Mouse (Mus musculus) liver, embryonic 18 days (tissue): Measurements from ENCODE around the gene Tnks2. TPM values are rescaled to one million over a fixed set of nuclear protein-coding genes. Genes with fewer than 3 reads are reported as not detected.

Experiments used
- polyA plus RNA-seq: library from polyadenylated mRNA; depleted of rRNA; stranded (reverse); fragments of >200 nt; gene quantifications from 2 replicates; pipeline ENCODE4 v1.2.3, GENCODE M21; 2012; rRNA removed

Tnks2 gene
- 19.7 and 22.0 TPM in 2 replicates for polyA plus RNA-seq

DNA sequence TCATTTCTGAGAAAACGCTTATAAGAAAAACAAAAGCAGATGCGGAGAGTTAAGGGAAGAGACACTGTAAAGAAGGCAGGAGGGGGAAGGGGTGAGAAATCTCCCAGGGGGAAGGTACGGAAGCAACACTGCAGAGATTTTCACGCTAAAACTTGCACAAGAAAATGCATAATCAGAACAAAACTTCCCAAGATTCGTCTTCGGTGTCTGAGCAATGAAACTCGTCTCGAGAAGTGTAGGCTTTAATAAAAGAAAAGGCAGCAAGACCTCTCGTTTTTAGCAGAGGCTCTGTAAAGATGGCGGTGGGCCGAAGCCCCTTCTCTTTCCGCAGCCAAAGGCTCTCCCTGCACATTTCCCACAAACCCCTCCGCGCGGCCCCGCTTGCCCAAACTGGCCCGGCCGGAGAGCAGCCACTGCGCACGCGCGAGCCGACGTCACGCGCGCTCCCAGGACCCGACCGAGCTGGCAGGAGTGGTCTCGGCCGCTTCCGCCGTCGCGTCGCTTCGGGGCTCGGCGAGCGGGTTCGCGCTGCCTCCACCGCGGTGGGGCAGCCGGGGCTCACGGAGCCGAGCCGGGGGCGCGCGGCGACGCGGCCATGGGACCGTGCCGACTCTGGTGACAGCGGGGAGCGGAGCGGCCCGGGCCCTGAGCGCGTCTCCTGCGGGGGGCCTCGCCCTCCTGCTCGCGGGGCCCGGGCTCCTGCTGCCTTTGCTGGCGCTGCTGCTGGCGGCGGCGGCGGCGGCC lies at the start of gene Tnks2:
Gene Tnks2, plus strand, starts transcription at position 445 of the 744 bp plus-strand sequence.

DNA sequence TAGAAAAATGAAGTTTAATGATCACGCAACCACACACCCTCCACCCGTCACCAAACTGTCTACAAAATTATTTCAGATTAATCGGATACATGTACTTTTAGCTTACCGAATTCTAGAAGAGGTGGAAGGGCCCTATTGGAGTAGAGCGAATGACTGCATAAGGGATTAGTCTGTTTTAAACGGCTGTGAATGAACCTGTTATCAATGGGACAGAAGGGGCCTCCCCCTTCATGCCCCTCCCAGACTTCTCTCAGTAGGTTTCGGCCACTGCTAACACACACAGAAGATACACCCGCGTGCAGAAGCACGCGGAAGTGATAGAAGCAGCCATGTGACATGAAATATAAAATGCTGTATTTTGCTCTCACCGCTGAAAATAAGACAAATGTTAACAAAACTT lies 85.4 kb downstream of the Tnks2 start, which contains the start of gene Fgfbp3:
Gene Fgfbp3, minus strand, starts transcription at position 150 of the 400 bp plus-strand sequence.

DNA sequence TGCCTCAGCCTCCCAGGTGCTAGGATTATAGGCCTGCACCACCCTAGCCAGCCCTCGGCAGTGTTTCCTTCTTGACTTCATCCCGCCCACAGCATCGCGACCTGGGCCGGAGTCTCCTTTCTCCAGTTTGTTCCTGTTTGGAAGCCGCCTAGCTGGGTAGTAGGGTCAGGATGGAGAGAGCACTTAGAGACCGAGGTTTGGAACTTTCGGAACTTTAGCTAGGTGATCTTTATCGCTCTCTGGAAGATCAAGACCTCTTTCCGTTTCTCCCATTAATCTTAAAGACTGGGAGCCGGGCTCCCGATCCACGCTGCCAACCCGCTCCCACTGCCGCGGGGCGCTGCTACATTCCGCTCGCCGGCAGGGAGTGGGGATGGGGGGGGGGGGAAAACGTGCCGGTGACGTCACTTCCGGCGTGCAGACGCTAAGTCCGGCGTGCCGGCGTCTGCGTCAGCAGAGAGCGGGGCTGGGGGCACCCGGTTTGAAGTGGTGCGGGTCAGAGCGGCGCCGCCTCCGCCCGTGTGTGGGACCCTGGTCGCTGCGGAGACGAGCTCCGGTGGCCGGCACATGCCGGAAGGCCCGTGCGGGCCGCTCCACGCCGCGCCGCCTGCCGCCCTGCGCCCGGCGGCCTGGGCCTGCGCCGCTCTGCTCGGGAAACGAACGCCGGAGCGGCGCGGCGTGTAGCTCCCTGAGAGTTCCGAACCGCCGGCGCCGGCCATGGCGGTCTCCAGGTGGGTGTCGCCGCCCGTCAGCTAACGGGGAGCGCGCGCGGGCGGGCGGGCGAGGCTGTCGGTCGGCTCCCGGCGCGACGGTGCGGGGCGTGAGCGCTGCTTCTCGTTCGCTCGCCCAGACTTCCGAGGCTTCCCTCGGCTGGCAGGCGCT lies 91.9 kb downstream of the Tnks2 start, which contains the start of gene Btaf1:
Gene Btaf1, plus strand, starts transcription at position 409 of the 882 bp plus-strand sequence.

Other genes with a start within 250 kb of the Tnks2 start
- gene Ppp1r3c, start 97.6 kb upstream of the Tnks2 start, polyA plus RNA-seq: 33.7 and 41.1 TPM in 2 replicates
- 0.94 and 1.0 TPM in 2 replicates for gene Fgfbp3, start 85.4 kb downstream of the Tnks2 start, polyA plus RNA-seq
- gene Btaf1, start 91.8 kb downstream of the Tnks2 start, polyA plus RNA-seq: 4.8 and 5.1 TPM in 2 replicates